Mouse (Mus musculus) frontal cortex, adult 2 months (tissue): ENCODE results near the gene Styx. TPM values are rescaled to one million over a fixed set of nuclear protein-coding genes. Genes with fewer than 3 reads are reported as not detected.
"Not testable (repeated sequence)": the region's sequence is repeated elsewhere in the genome, so short reads cannot be mapped to it uniquely, and the experiment has no call there.

Experiments used
- DNase-seq, 2 experiments: peaks; one replicate each; pipeline ENCODE4 v3.0.0; 2022; ENCODE audit warnings: low spot score in 1 of 2; ENCODE audit errors: extremely low spot score in 1 of 2
- polyA plus RNA-seq: library from polyadenylated mRNA; depleted of rRNA; stranded (reverse); fragments of >200 nt; gene quantifications from 2 replicates; pipeline ENCODE4 v1.2.3, GENCODE M21; 2012; rRNA removed

Styx gene
- polyA plus RNA-seq, 1 experiment, result 17.5 TPM

GRCm38 (mm10) chr14:45462875-45463475 is 112.1 kb downstream of the Styx start:
- DNase-seq, result no peak

DNA sequence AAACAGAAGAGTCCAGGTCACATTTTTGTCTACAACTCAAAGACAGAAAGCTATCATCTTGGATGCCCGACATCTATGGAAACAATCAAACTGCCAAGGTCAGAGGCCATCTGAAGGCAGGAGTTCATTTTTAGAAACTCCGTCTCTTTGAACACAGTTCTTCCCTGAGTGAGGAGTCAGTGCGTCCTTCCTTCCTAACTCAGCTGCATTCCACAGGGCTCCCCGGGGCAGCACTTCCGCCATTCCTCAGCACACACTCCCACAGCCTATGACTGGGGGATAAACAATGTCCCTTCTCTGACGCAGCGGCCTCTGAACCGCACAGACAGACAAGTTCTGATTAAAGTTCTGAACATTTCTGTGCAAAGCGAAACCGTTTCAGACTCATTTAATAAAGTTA is 112.7 kb downstream of the Styx start:
- DNase-seq, result no peak

GRCm38 (mm10) chr14:45464036-45465035 is 113.4 kb downstream of the Styx start:
- DNase-seq, result no peak

DNA sequence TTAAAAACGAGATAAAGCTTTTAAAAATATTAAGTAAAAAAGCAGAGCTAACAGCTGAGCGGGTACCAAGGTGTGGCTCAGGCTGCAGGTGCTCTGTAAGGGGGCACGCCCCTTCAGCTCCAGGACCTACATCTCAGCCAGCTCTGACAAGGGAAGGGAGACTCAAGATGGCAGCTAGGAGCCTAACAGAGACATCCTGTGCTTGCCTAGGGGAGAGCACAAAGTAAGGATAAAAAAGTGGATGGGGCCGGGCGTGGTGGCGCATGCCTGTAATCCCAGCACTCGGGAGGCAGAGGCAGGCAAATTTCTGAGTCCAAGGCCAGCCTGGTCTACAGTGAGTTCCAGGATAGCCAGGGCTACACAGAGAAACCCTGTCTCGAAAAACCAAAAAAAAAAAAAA is 115.5 kb downstream of the Styx start:
- DNase-seq, result not testable (repeated sequence)

DNA sequence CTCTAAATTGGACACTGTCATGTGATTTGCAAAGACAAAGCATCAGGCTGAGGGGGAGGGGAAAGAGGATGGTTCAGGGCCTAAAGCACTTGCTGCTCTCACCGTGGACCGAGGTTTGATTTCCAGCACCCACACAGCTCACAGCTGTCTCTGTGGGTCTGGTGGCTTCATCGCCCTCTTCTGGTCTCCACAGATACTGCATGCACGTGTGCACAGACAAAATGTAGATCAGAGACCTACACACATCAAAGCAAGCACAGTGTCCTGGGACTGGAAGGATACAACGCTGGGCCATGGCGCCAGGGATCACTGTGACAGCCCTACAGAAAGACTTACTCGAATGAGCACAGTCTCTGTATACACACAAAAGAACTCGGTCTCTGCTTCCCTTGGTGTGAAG is 118.6 kb downstream of the Styx start:
- no peak for DNase-seq

Other genes with a start within 250 kb of the Styx start
- gene Gpr137c, start 131.4 kb upstream of the Styx start, polyA plus RNA-seq, result 28.9 and 30.9 TPM in 2 replicates
- 43.1 and 43.5 TPM in 2 replicates for gene Txndc16, start 130.8 kb upstream of the Styx start, polyA plus RNA-seq
- gene Ero1l, start 32.3 kb upstream of the Styx start, polyA plus RNA-seq, result 28.8 and 30.0 TPM in 2 replicates
- 89.6 and 96.8 TPM in 2 replicates for gene Psmc6, start 21.3 kb upstream of the Styx start, polyA plus RNA-seq
- gene Gnpnat1, start 53.8 kb downstream of the Styx start, polyA plus RNA-seq, result 10.5 and 12.4 TPM in 2 replicates
- gene Fermt2, start 179.0 kb downstream of the Styx start, polyA plus RNA-seq, result 83.2 and 91.3 TPM in 2 replicates